In the genomic region with DNA sequence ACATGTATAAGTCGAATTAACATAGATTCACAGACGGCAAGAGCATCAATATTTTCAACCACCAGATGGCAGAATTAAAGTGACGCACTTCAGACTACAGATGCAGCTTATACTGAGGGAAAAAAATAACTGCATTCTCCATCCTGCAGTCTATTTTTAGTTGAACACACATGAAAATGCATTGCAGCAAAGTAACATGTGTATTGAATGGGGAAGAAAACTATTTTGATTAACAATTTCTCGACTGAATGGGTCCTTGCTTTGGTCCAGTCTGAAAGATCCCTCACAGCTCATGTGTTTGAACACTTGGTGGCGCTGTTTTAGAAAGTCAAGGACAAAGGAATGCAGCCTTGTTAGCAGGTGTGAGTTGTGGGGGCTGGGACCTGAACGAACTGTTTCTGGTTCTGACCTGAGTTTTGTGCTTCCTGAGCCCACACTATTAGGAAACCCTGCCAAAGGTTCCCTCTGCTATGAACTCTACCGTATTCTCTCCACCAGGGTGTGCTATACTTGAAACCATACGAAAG, we compare ENCODE assay signal across 7 mouse cellular contexts.
A peak's percentile ranks its signal among the peaks of the same experiment; 100 is the strongest.
DNase-seq lines count a peak whose midpoint lies in the region; ATAC-seq and TF ChIP-seq lines count a peak whose summit lies in the region.

No protein-coding gene starts in this region.

- H3K4me3 ChIP-seq in hindbrain, embryonic 14.5 days (replicated peaks; ENCODE audit: low read length): no peak overlapping the region

- TF ChIP-seq POLR2A in brain, embryonic 14.5 days (IDR thresholded peaks at IDR 0.05; ENCODE audit: borderline replicate concordance, extremely low read depth, insufficient read depth, insufficient read length, poor library complexity, severe bottlenecking): no peak

- no peaks in the 10 kb centered on the region for H3K36me3 ChIP-seq in hindbrain, embryonic 14.5 days (replicated peaks; ENCODE audit: control insufficient read depth, insufficient read depth)
- no peaks in the 10 kb centered on the region for H3K36me3 ChIP-seq in splenic B cell, adult 2 months (ENCODE audit: control insufficient read depth, insufficient read depth, low read length, poor library complexity, severe bottlenecking)

- no peaks in the 10 kb centered on the region for H3K4me1 ChIP-seq in hindbrain, embryonic 14.5 days (replicated peaks; ENCODE audit: control insufficient read depth, insufficient read depth, low read length)

- H3K4me2 ChIP-seq in hindbrain, embryonic 14.5 days (replicated peaks): peak overlapping the region; percentile 28

- H3K27ac ChIP-seq in hindbrain, embryonic 14.5 days: no peak overlapping the region

- H3K9ac ChIP-seq in hindbrain, embryonic 14.5 days: no peak overlapping the region

- no peaks in the 10 kb centered on the region for H3K9me3 ChIP-seq in hindbrain, embryonic 14.5 days (ENCODE audit: control insufficient read depth, low read length)

- peak; percentile 66 for DNase-seq in Muller cell, postnatal 12 days (ENCODE audit: inconsistent ontology term)
- peak; percentile 91 for DNase-seq in brain, embryonic 14.5 days (ENCODE audit: low read depth)
- DNase-seq in fibroblast of lung, adult 2 months (ENCODE audit: low read depth): peak; percentile 40
- peak; percentile 85 for DNase-seq in hindbrain, embryonic 14.5 days (ENCODE audit: low spot score)
- peak; percentile 43 to 73 for DNase-seq in layer of hippocampus, postnatal 14 days (ENCODE audit: low spot score in 2 of 2)
- peak; percentile 35 for DNase-seq in splenic B cell, adult 2 months (ENCODE audit: low read depth, low spot score)

- peak; percentile 86 for ATAC-seq in hindbrain, embryonic 14.5 days (ENCODE audit: low FRiP score)
- ATAC-seq in megakaryocyte progenitor cell, adult 5-6 weeks (replicated peaks; ENCODE audit: poor library complexity): peak; percentile 94

- H3K27me3 ChIP-seq in hindbrain, embryonic 14.5 days (ENCODE audit: control insufficient read depth, insufficient read depth, low read length): no peaks in the 10 kb centered on the region
- H3K27me3 ChIP-seq in splenic B cell, adult 2 months (ENCODE audit: control insufficient read depth, insufficient read depth, low read length, poor library complexity, severe bottlenecking): no peaks in the 10 kb centered on the region

- WGBS in hindbrain, embryonic 14.5 days: 36% methylated on average over 8 of the region's 8 CpGs

- peak; percentile 60 for TF ChIP-seq CTCF in brain, embryonic 14.5 days (IDR thresholded peaks at IDR 0.05; ENCODE audit: borderline replicate concordance, extremely low read depth, insufficient read depth, insufficient read length)

Comparison
In these comparisons a context has a peak if more than half of its experiments do, and no peak if none do; other contexts are left out.
1. DNase-seq: peak in every context shown above with its lines; median percentile 91 in brain, embryonic 14.5 days; 85 in hindbrain, embryonic 14.5 days; 66 in Muller cell, postnatal 12 days; 58 in layer of hippocampus, postnatal 14 days; 40 in fibroblast of lung, adult 2 months; 35 in splenic B cell, adult 2 months.